Mouse (Mus musculus) cortical plate, adult 2 months (tissue): Measurements from ENCODE around the gene Pakap.

Experiments
- CTCF ChIP-seq: fragments of 200-500 bp; IDR thresholded peaks from 2 replicates; pipeline ENCODE4 v1.5.1; 2011; ENCODE audit warnings: mild to moderate bottlenecking, control low read depth, low read length; ENCODE audit not compliant: insufficient read depth; ENCODE audit errors: extremely low read depth
- POLR2A ChIP-seq: fragments of 200-500 bp; IDR thresholded peaks from 2 replicates; pipeline ENCODE4 v1.6.1; 2011; ENCODE audit warnings: mild to moderate bottlenecking, low read length, control low read depth; ENCODE audit not compliant: insufficient read depth; ENCODE audit errors: extremely low read depth

DNA sequence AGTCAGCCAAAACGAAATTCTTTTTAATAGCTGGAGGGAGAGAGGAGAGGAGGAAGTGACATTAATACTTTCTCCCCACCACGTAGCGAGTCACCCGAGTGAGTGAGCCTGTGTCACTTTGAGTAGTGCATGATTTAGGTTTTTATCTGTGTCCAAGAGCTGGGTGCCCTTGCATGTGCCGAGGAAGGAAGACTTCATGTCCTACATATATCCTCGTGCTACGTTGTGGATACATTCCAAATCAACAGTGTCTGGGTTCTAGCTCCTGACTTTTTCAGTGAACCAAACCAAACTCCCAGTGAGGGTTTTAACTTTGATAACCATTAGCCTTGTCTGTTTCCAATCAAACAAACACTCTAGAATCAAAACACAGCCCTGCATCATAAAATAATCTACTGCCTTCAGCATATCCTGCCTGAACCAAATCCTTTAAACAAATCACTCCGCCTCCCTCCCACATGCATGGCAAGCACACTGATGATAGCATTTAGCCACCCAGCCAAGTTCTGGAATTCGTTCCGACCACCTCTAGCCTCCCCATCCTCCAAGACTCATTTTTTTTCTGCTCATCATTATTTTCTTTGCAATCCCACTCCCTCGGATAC lies 175.4 kb downstream of the Pakap start:
- no peak for TF ChIP-seq CTCF
- TF ChIP-seq POLR2A, result no peak
